10 mouse cellular contexts compared by ENCODE assay signal in the genomic region with DNA sequence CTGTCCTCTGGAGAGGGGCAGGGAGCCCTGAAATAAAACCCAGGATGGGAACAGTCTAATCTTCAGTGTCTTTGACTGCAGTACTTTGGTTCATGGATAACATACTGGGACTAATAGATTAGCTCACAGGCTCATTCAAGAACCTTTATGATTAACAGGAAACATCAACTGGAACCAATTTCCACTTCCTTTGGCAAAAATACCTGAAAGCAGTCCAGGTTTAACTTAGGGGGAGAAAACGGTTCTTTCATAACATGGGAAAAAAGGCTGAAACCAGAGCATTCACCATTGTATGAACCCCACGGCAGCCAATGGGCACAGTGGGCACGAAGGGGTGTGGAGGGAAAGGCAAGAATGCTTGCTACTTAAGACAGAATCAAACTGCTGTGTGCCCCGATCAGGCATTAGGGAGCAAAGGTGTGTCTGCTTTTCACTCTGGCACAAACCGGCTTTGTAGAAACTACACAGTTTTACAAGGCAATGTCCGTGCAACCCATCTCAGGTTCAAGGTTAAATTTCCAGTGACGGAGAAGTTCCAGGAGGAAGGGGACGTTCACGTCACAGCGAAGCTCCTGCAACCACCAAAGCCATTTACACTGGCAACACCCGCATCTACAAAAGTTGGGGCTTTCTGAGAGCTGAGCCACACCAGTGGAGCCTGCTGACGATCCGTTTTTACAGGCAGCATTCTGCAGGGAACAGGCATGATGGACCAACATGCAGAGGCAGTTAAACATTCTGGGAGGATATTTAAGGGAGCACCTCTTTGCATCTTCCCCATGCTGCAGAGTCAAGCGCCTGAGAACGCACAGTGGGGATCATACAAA.
DNase-seq lines count a peak whose midpoint lies in the region; ATAC-seq and TF ChIP-seq lines count a peak whose summit lies in the region.
"Had no signal": no experiment of that assay in that cellular context is flagged by ENCODE, and none has a peak within 500 bp of the region (broad histone marks: within the 10 kb centered on the region; RNA-seq: fewer than 3 reads in every experiment).

No protein-coding gene starts in this region.

- intact Hi-C loops in heart, postnatal 25 days (cut with DNase I) = no loop called here

- ATAC-seq in liver, embryonic 11.5 days (replicated peaks; ENCODE audit: low FRiP score) = no peak
- ATAC-seq in liver, embryonic 12.5 days = no peak
- no peak for ATAC-seq in intestine, embryonic 15.5 days
- no peak for ATAC-seq in megakaryocyte, adult 5-6 weeks (ENCODE audit: poor library complexity, severe bottlenecking)

- H3K9ac ChIP-seq in liver, embryonic 11.5 days (ENCODE audit: low read depth, low read length) = no peak overlapping the region
- no peak overlapping the region for H3K9ac ChIP-seq in liver, embryonic 12.5 days
- no peak overlapping the region for H3K9ac ChIP-seq in intestine, embryonic 15.5 days

- H3K4me1 ChIP-seq in heart, embryonic 10.5 days = peaks cover 59% of the 10 kb centered on the region
- H3K4me1 ChIP-seq in liver, embryonic 11.5 days (replicated peaks; ENCODE audit: control insufficient read depth, insufficient read depth, low read length) = peaks cover 42% of the 10 kb centered on the region
- H3K4me1 ChIP-seq in liver, embryonic 12.5 days = peaks cover 50% of the 10 kb centered on the region
- H3K4me1 ChIP-seq in intestine, embryonic 15.5 days (replicated peaks) = peaks cover 30% of the 10 kb centered on the region

- no peaks in the 10 kb centered on the region for H3K79me2 ChIP-seq in myocyte (ENCODE audit: control insufficient read depth, insufficient read depth)

- no peak overlapping the region for H3K4me2 ChIP-seq in liver, embryonic 11.5 days
- no peak overlapping the region for H3K4me2 ChIP-seq in liver, embryonic 12.5 days
- H3K4me2 ChIP-seq in intestine, embryonic 15.5 days (replicated peaks) = peak overlapping the region; percentile 30; the same call in 1 of the 2 replicates
- H3K4me2 ChIP-seq in myocyte (ENCODE audit: low read depth) = peak overlapping the region; percentile 31

- no peak overlapping the region for H3K4me3 ChIP-seq in heart, embryonic 10.5 days
- H3K4me3 ChIP-seq in liver, embryonic 11.5 days (ENCODE audit: low read depth, low read length) = no peak overlapping the region
- H3K4me3 ChIP-seq in liver, embryonic 12.5 days = no peak overlapping the region
- H3K4me3 ChIP-seq in intestine, embryonic 15.5 days (replicated peaks) = no peak overlapping the region
- H3K4me3 ChIP-seq in myocyte = no peak overlapping the region

- DNase-seq in heart, embryonic 10.5 days (ENCODE audit: low spot score) = no peak
- DNase-seq in heart, postnatal 25 days (ENCODE audit: low spot score) = no peak
- DNase-seq in liver, embryonic 11.5 days (ENCODE audit: low spot score) = no peak
- no peak for DNase-seq in adrenal gland, postnatal 14 days
- DNase-seq: layer of hippocampus, postnatal 36 days had no signal

- no peak for TF ChIP-seq POLR2A in myocyte (IDR thresholded peaks at IDR 0.05; ENCODE audit: insufficient read length, low read depth)

- peak overlapping the region; percentile 84 for H3K27ac ChIP-seq in heart, embryonic 10.5 days
- H3K27ac ChIP-seq in liver, embryonic 11.5 days (ENCODE audit: low read depth, low read length) = peak overlapping the region; percentile 66
- no peak overlapping the region for H3K27ac ChIP-seq in liver, embryonic 12.5 days
- peak overlapping the region; percentile 77 for H3K27ac ChIP-seq in intestine, embryonic 15.5 days

- no peaks in the 10 kb centered on the region for H3K27me3 ChIP-seq in heart, embryonic 10.5 days (ENCODE audit: insufficient read depth, poor library complexity, severe bottlenecking)
- no peaks in the 10 kb centered on the region for H3K27me3 ChIP-seq in liver, embryonic 11.5 days (replicated peaks; ENCODE audit: control insufficient read depth, insufficient read depth, low read length)
- H3K27me3 ChIP-seq in liver, embryonic 12.5 days (replicated peaks) = no peaks in the 10 kb centered on the region
- no peaks in the 10 kb centered on the region for H3K27me3 ChIP-seq in intestine, embryonic 15.5 days (replicated peaks)
- H3K27me3 ChIP-seq in myocyte (ENCODE audit: control insufficient read depth, insufficient read depth, insufficient read length) = no peaks in the 10 kb centered on the region
- H3K27me3 ChIP-seq: Patski had no signal

- H3K9me3 ChIP-seq in heart, embryonic 10.5 days = no peaks in the 10 kb centered on the region
- no peaks in the 10 kb centered on the region for H3K9me3 ChIP-seq in liver, embryonic 11.5 days (ENCODE audit: control insufficient read depth, low read length)
- H3K9me3 ChIP-seq in liver, embryonic 12.5 days (replicated peaks) = no peaks in the 10 kb centered on the region
- no peaks in the 10 kb centered on the region for H3K9me3 ChIP-seq in intestine, embryonic 15.5 days

- 87% methylated on average over 15 of the region's 15 CpGs for WGBS in heart, embryonic 10.5 days
- 77% methylated on average over 15 of the region's 15 CpGs for WGBS in liver, embryonic 11.5 days
- 73% methylated on average over 15 of the region's 15 CpGs for WGBS in liver, embryonic 12.5 days (ENCODE audit: insufficient replicate concordance)
- WGBS in intestine, embryonic 15.5 days = 54% methylated on average over 15 of the region's 15 CpGs

- no peaks in the 10 kb centered on the region for H3K36me3 ChIP-seq in heart, embryonic 10.5 days
- H3K36me3 ChIP-seq in liver, embryonic 11.5 days (ENCODE audit: control insufficient read depth, insufficient read depth, low read length) = no peaks in the 10 kb centered on the region
- no peaks in the 10 kb centered on the region for H3K36me3 ChIP-seq in liver, embryonic 12.5 days
- H3K36me3 ChIP-seq in intestine, embryonic 15.5 days = no peaks in the 10 kb centered on the region
- no peaks in the 10 kb centered on the region for H3K36me3 ChIP-seq in myocyte (ENCODE audit: control insufficient read depth, insufficient read depth)

- no peak overlapping the region for H3ac ChIP-seq in myocyte (ENCODE audit: control insufficient read depth, insufficient read length)

TF ChIP-seq in myocyte, 11 proteins besides CTCF, POLR2A, EP300 and RAD21:
- TF ChIP-seq TCF12 (IDR thresholded peaks at IDR 0.05; ENCODE audit: insufficient read depth, poor library complexity, severe bottlenecking) (no peak), USF1 (IDR thresholded peaks at IDR 0.05; ENCODE audit: low read depth) (no peak), TCF3 (IDR thresholded peaks at IDR 0.05; ENCODE audit: insufficient read length, low read depth) (no peak), SRF (IDR thresholded peaks at IDR 0.05; ENCODE audit: control insufficient read depth, insufficient read length, low read depth) (no peak), MAX (IDR thresholded peaks at IDR 0.05; ENCODE audit: low read depth) (no peak), CEBPB (IDR thresholded peaks at IDR 0.05; ENCODE audit: insufficient read depth, poor library complexity, severe bottlenecking) (no peak), MYOG (IDR thresholded peaks at IDR 0.05; ENCODE audit: control insufficient read depth in 1 of 3, insufficient read depth in 1 of 3, insufficient read length in 2 of 3, low read depth in 2 of 3) (no peak), POLR2AphosphoS2 (IDR thresholded peaks at IDR 0.05; ENCODE audit: insufficient read length, low read depth) (no peak), MYOD1 (IDR thresholded peaks at IDR 0.05; ENCODE audit: control insufficient read depth in 1 of 3, insufficient read length in 2 of 3, low read depth in 2 of 3) (no peak), E2F4 (IDR thresholded peaks at IDR 0.05; ENCODE audit: insufficient read depth) (no peak)

Comparison
In these comparisons a context has a peak if more than half of its experiments do, and no peak if none do; other contexts are left out.
1. H3K4me2 ChIP-seq: peak in intestine, embryonic 15.5 days (single experiment) and myocyte (single experiment); none in liver, embryonic 11.5 days (single experiment) and liver, embryonic 12.5 days (single experiment).